Mouse (Mus musculus) layer of hippocampus, adult 2 months (tissue): ENCODE results near the gene Cntnap2. TPM values are rescaled to one million over a fixed set of nuclear protein-coding genes. Genes with fewer than 3 reads are reported as not detected.
A peak's percentile ranks its signal among the peaks of the same experiment; 100 is the strongest.

Experiments
- DNase-seq, 2 experiments: peaks; one replicate each; pipeline ENCODE4 v3.0.0; 2022; ENCODE audit warnings: low spot score in 2 of 2
- H3K27ac ChIP-seq: fragments of 200-600 bp; 2 replicates; pipeline ENCODE4 v1.8.1; 2022
- H3K4me3 ChIP-seq: fragments of 200-600 bp; 2 replicates; pipeline ENCODE4 v1.8.1; 2022; ENCODE audit warnings: mild to moderate bottlenecking
- CTCF ChIP-seq: fragments of 200-600 bp; conservative IDR thresholded peaks from 2 replicates; pipeline ENCODE4 v1.8.1; 2022; ENCODE audit warnings: antibody characterized with exemption, mild to moderate bottlenecking, moderate library complexity
- total RNA-seq, 2 experiments: library from RNA; stranded (reverse); gene quantifications; 2 replicates each; pipeline ENCODE4 v1.2.3; 2021

Cntnap2 gene
- total RNA-seq, 2 experiments from 2014 or later = 126 to 147 TPM

DNA sequence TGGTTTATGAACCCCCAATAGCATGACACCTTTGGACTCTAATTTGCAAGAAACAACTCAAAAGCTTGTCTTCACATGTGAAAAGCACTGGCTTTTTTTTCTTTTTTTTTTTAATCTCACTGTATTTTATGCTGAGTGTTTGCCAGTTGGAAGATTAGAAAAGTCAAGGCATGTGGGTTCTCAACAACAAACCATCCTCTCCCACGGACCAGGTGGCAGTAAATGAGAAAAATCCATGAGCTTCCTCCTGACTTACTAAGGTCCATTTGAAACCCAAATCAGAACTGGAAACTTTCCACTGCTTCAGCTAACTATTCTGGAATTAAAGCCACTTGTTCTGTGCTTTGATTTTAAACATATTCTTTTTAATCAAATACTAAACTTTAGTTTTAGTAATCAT is 784.6 kb downstream of the Cntnap2 start:
- no peak overlapping the region for H3K4me3 ChIP-seq
- no peak for TF ChIP-seq CTCF
- H3K27ac ChIP-seq = no peak overlapping the region
- DNase-seq = peak in 1 of 2 experiments; percentile 15

- TF ChIP-seq CTCF = no peak
- no peak for DNase-seq
- H3K4me3 ChIP-seq = no peak overlapping the region
- H3K27ac ChIP-seq = no peak overlapping the region
Measured at GRCm38 (mm10) chr6:45871409-45871992, 812.3 kb downstream of the Cntnap2 start.

GRCm38 (mm10) chr6:45885486-45885885 is 826.3 kb downstream of the Cntnap2 start:
- no peak overlapping the region for H3K27ac ChIP-seq
- TF ChIP-seq CTCF = no peak
- no peak for DNase-seq
- no peak overlapping the region for H3K4me3 ChIP-seq

DNA sequence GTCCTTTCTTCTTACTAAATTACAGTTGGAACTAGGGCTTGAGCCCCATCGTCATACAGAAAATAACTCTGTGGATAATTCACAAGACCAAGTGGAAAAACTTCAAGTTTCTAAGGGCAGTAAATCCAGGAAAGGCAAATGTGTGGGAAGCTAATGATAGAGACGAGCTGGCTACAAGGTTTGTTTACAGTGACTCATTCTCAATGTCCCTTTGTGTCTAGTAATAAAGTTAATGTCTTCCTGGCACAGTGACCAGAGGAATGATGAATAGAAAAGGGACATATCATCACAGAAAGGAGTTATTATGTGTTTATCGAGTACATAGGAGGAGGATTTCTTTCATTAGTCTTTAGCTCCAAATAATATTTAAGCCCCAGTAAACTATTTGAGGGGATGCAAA is 828.7 kb downstream of the Cntnap2 start:
- no peak for DNase-seq
- H3K4me3 ChIP-seq = no peak overlapping the region
- no peak overlapping the region for H3K27ac ChIP-seq
- no peak for TF ChIP-seq CTCF

DNA sequence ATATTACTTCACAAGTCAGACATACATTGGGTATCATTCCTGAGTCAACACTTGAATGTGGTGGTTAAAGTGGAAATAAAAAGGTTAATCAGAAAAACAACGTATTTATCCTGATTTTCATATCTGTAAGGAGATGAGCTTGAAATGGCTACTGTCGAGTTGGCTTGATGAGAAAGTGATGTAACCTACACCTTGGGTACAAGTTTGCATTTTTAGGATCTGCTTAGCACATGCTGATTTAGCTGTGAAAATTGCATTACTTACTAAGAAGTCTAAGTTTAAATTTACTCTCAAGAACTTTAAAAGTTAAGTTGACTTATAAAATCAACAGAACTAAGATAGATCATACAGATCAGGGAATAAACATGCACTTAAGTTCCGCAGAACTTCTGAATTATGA is 879.1 kb downstream of the Cntnap2 start:
- no peak for DNase-seq
- H3K27ac ChIP-seq = no peak overlapping the region
- no peak overlapping the region for H3K4me3 ChIP-seq
- TF ChIP-seq CTCF = no peak

- no peak for DNase-seq
- H3K4me3 ChIP-seq = no peak overlapping the region
- H3K27ac ChIP-seq = no peak overlapping the region
- no peak for TF ChIP-seq CTCF
Measured at GRCm38 (mm10) chr6:45938775-45939174, 879.6 kb downstream of the Cntnap2 start.

DNA sequence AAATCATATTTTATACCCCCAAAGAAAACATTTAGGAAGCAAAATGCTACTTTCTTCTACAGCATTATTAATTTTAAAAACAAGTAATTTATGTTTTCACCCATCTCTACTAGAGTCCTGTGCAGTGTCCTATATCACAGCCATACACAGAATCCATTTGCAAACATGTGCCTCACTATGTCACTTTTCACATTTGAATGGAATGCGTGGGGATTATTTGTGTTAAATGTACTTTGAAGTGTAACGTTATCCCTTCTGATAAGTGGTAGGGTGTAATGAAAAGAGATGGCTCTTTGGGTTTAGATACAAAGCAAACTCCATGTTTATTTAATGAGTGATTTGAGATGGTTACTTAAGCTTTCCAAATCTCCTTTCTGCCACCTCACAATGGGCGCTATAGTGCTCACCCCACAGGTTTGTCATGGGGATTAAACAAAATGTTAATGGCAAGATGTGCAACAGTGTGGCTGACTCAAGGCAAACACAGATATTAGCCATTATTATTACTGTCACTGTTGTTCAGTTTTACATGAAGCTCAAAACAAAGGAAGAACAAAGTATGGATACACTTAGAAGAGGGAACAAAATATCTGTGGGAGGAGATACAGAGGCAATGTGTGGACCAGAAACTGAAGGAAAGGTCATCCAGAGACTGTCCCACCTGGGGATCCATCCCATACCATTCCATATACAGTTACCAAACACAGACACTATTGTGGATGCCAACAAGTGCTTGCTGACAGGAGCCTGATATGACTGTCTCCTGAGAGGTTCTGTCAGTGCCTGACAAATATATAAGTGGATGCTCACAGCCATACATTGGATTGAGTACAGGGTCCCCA is 886.2 kb downstream of the Cntnap2 start:
- TF ChIP-seq CTCF = no peak

GRCm38 (mm10) chr6:45954773-45955172 is 895.6 kb downstream of the Cntnap2 start:
- Histone ChIP-seq H3K27ac (no peak overlapping the region), H3K4me3 (no peak overlapping the region)
- no peak for TF ChIP-seq CTCF
- no peak for DNase-seq

More for the DNA sequence above, 886.2 kb downstream of the Cntnap2 start:
- DNase-seq = no peak
- no peak overlapping the region for H3K27ac ChIP-seq
- H3K4me3 ChIP-seq = no peak overlapping the region

- TF ChIP-seq CTCF = no peak
- H3K27ac ChIP-seq = no peak overlapping the region
- no peak for DNase-seq
- H3K4me3 ChIP-seq = no peak overlapping the region
Measured at GRCm38 (mm10) chr6:45964494-45964893, 905.3 kb downstream of the Cntnap2 start.

DNA sequence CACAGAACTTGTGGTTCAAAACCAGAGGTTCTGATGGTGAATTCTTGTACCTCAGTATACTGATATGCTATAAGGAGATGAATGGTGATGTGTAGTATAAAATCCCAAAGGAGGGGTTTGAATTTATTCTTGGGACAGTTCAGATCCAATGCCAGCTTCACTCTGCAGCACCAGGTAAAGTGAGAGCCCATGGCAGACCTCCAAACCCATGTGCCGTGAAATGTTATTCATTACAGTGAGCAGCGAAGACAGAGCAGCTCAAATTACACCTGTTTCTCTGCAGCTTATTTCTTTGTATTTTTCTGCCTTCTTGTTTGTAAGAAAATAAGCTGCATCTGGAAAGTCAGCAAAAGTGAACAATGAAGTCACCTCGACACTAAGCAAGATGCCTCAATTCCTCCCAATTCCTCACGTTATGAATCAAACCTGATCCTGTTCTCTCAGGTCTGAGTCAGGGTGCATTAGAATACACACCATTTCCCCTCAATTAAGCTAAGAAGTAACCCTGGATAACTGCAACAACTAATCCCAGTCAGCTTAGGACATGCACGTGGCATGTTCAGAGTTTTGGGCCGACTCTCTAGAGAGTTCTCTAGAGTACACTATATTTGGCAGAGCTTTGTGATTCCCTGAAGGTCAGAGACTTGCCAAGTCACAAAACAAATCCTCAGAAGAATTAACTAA is 915.5 kb downstream of the Cntnap2 start:
- no peak for TF ChIP-seq CTCF
- DNase-seq = no peak
- H3K4me3 ChIP-seq = no peak overlapping the region
- H3K27ac ChIP-seq = no peak overlapping the region

GRCm38 (mm10) chr6:45979171-45979570 is 920.0 kb downstream of the Cntnap2 start:
- no peak overlapping the region for H3K27ac ChIP-seq
- no peak for TF ChIP-seq CTCF
- no peak overlapping the region for H3K4me3 ChIP-seq
- DNase-seq = no peak

DNA sequence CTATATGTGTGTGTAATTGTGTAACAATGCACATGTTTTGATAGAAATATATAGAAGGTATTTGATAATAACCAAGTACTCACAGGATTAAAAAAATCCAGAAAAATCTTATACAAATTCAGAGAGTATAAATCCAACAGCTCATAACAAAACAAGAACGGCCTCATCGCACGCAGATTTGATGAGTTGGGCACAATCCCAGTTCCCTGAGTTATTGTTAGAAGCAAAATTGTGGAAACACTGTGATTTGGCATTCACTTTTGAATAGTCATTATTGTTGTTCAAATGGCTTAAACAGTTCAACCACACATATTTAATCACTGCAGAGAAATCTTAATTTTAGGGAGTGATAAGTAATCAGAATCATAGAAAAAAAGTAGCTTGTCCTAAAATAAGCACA is 928.9 kb downstream of the Cntnap2 start:
- DNase-seq = peak; percentile 41 to 58

GRCm38 (mm10) chr6:45991086-45991485 is 931.9 kb downstream of the Cntnap2 start:
- no peak overlapping the region for H3K4me3 ChIP-seq
- TF ChIP-seq CTCF = no peak

More for the DNA sequence above, 928.9 kb downstream of the Cntnap2 start:
- Histone ChIP-seq H3K27ac (no peak overlapping the region), H3K4me3 (no peak overlapping the region)
- no peak for TF ChIP-seq CTCF

More at GRCm38 (mm10) chr6:45991086-45991485, 931.9 kb downstream of the Cntnap2 start:
- DNase-seq = no peak
- no peak overlapping the region for H3K27ac ChIP-seq
